Mouse (Mus musculus) frontal cortex, adult 2 months (tissue): ENCODE data around the gene Zdhhc13. TPM values are rescaled to one million over a fixed set of nuclear protein-coding genes. Genes with fewer than 3 reads are reported as not detected.

Experiments
- DNase-seq, 2 experiments: peaks; one replicate each; pipeline ENCODE4 v3.0.0; 2022; ENCODE audit warnings: low spot score in 1 of 2; ENCODE audit errors: extremely low spot score in 1 of 2
- polyA plus RNA-seq: library from polyadenylated mRNA; depleted of rRNA; stranded (reverse); fragments of >200 nt; gene quantifications from 2 replicates; pipeline ENCODE4 v1.2.3, GENCODE M21; 2012; rRNA removed

Zdhhc13 gene
- polyA plus RNA-seq, result 23.7 and 26.7 TPM in 2 replicates

GRCm38 (mm10) chr7:48788851-48789572 lies at the start of gene Zdhhc13:
Gene Zdhhc13, plus strand, starts transcription at chr7:48789003.
- peak; percentile 93 to 96 for DNase-seq

GRCm38 (mm10) chr7:48749298-48750163 lies 39.3 kb upstream of the Zdhhc13 start:
- peak; percentile 77 to 94 for DNase-seq

- no peak for DNase-seq
Observed at GRCm38 (mm10) chr7:48750164-48750809, 38.5 kb upstream of the Zdhhc13 start.

GRCm38 (mm10) chr7:48751222-48751621 lies 37.6 kb upstream of the Zdhhc13 start:
- DNase-seq, result no peak

DNA sequence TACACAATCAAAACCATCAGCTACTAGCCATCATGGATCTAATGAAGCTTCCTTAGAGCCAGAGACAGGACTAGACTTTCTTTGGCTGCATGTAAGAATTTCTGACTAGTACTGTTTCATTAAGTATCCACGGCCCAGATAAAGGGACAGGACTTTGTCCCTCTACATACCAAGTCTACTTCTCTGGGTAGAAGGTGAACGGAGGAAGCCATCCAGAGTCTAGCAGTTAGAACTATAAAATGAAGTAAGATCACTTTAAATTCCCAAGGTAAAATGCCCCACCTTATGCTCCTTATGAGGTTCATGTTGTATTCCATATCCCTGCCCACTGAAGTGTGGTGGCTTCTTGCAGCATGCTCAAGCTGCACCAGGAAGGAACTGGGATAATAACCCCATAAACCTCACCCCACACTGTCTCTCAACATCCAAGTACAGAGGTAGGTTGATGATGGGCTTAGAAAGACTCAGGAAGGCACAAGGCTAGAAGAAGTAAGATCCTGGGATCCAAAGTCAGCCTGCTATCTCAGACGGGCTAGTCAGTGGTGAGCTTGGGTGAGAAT lies 34.3 kb upstream of the Zdhhc13 start:
- DNase-seq, result no peak

DNA sequence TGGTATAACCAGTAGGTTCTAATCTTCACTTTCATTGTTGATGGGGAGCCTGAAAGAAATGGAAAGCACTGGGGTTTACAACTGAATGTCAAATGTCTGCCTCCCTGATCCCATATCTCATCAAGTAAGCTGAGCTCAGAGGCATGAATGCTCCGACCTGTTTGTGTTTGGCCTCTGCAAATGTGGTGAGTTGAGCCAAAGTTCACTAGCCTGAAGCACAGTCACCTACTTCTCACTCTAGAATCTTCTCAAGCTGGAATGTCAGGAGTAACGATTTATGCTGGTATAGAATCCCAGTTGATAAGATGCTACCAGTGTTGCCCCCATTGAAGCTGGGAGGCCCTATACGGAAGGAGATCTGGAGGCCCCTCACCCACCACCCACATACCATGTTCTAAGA lies 33.0 kb upstream of the Zdhhc13 start:
- no peak for DNase-seq

GRCm38 (mm10) chr7:48756306-48756931 lies 32.4 kb upstream of the Zdhhc13 start:
- DNase-seq, result peak in 1 of 2 experiments; percentile 11

- no peak for DNase-seq
Observed at GRCm38 (mm10) chr7:48758083-48758482, 30.7 kb upstream of the Zdhhc13 start.

- DNase-seq, result no peak
Observed at GRCm38 (mm10) chr7:48760789-48761188, 28.0 kb upstream of the Zdhhc13 start.

DNA sequence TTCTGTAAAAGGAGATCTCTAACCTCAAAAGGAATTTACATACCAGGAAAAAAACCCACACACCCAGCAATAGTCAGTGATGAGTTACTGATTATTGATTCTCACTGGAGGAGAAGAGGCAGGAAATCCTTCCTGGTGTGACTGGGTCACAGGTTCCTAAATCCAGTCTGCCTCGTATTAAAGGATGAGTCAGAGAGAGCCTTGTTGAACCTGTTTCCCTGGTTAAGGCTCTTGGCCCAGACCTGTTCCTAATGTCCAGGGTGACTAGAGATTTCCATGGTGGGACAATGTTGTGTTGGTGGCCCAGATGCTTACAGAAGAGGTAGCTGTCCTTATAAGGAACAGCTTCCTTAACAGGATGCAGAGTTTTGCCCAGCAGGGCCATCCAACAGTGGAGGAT lies 26.5 kb upstream of the Zdhhc13 start:
- no peak for DNase-seq

GRCm38 (mm10) chr7:48762721-48763120 lies 26.1 kb upstream of the Zdhhc13 start:
- no peak for DNase-seq

- no peak for DNase-seq
Observed at GRCm38 (mm10) chr7:48765959-48766358, 22.8 kb upstream of the Zdhhc13 start.

- peak in 1 of 2 experiments; percentile 11 for DNase-seq
Observed at GRCm38 (mm10) chr7:48769721-48770120, 19.1 kb upstream of the Zdhhc13 start.

DNA sequence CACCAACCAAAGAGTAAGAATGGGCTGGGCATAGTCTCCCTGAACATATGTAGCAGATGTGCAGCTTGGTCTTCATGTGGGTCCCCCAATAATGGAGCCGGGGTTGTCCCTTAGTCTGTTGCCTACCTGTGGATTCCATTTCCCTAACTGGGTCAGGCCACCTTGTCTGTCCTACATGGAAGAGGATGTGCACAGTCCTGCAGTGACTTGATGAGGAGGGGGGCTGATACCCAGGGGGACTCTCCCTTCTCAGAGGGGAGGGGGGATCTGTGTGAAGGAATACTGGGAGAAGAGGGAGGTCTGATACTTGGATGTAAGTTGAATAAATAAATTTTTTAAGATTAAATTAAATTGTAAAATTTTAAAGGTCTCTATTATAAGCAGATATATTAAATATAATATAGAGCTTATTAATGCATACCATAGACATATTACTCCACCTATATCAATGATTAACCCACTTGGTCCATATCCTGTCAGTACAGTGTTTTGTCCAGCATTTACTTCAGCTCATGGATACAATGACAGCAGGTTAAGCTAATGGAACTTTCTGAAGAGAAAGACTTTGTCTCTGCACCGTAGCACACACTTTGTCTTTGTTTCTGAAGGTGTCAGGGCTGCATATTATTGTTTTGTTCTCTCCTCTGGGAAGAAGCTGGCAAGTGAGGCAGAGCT lies 16.6 kb upstream of the Zdhhc13 start:
- DNase-seq, result no peak

DNA sequence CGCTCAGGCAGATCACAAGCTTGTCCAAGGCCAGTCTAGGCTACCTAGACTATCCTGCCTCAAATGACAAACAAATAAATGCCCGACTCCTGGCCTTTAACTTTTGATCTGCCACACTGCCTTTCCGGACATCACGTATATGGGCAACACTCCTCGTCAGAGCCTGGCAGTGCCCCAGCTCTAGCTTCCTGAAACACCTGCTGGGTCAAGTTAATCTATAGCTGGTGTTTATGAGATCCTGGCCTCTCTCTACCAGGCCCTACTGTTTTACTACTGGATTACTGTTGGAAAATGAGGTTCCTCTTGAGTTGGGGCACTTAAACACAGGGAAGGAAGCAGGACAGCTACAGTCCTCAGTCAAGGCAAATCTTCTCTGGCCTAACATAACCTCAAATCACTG lies 15.5 kb upstream of the Zdhhc13 start:
- no peak for DNase-seq

DNA sequence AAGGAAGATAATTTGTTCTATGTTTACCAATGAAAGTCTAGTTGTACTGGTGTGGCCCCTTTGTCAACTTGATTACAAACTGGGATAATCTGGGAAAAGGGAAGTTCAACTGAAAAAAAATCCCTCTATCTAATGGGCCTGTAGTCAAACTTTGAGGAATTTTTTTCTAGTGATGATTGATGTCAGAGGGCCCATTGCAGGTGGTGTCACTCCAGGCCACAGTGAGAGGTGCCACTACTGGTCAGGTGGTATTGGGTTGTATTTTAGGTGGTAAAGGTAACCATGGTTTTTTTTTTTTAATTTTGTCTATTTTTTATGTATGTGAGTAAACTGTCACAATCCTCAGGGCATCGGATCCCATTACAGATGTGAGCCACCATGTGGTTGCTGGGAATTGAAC lies 14.2 kb upstream of the Zdhhc13 start:
- DNase-seq, result no peak

DNA sequence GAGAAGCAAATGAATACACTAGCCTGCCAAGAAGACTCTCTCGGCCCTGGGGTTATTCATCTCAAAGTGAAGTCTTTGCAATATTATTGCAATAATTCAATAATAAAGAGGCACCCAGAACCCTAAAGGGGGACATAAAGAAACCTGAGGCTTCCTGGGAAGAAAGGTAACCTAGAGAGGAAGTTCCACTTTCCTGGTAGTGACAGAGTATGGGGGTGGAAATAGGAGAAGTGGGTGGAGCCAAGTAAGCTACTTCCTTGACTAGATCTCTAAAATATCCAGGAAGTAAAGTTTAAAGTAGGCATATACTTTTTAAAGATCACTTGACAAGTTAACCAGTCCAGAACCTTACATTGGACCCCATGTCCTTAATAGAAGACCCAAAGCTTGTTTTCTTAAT lies 13.4 kb upstream of the Zdhhc13 start:
- no peak for DNase-seq

GRCm38 (mm10) chr7:48777721-48778504 lies 10.9 kb upstream of the Zdhhc13 start:
- DNase-seq, result peak in 1 of 2 experiments; percentile 49

GRCm38 (mm10) chr7:48779110-48779509 lies 9.7 kb upstream of the Zdhhc13 start:
- DNase-seq, result peak; percentile 59 to 77
